In the genomic region with DNA sequence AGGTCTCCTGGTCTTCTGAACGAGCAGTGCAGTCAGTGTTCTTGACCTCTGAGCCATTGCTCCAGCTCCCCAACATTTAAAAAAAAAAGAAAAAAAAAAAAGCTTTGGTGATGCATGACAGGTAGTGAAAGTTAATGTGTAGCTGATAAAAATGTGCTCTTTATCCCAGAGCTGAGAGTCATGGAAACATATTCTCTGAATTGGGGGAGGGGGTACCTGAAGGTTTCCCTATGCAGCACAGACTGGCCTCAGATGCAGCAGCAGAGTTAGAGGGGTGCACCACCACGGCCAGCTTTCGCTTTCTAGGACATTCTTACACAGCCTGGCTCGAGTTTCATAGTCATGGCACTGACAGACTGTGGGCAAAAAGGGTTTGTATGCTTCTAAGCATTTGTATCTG, we compare ENCODE assay signal across 8 mouse cellular contexts.
DNase-seq lines count a peak whose midpoint lies in the region; ATAC-seq and TF ChIP-seq lines count a peak whose summit lies in the region.

No protein-coding gene starts in this region.

- H3K4me3 ChIP-seq in heart, embryonic 12.5 days: no peak overlapping the region
- no peak overlapping the region for H3K4me3 ChIP-seq in thymus, adult 2 months (ENCODE audit: control insufficient read depth, insufficient read depth, low read length)
- H3K4me3 ChIP-seq in liver, embryonic 11.5 days (ENCODE audit: low read depth, low read length): no peak overlapping the region

- 74% methylated on average over 4 of the region's 4 CpGs for WGBS in heart, embryonic 12.5 days
- 28% methylated on average over 4 of the region's 4 CpGs for WGBS in thymus, adult 2 months
- 61% methylated on average over 4 of the region's 4 CpGs for WGBS in liver, embryonic 11.5 days

- H3K36me3 ChIP-seq in heart, embryonic 12.5 days: 0 out of 2 replicates have a peak, but pooled peaks cover 3% of the 10 kb centered on the region
- no peaks in the 10 kb centered on the region for H3K36me3 ChIP-seq in thymus, adult 2 months (ENCODE audit: control insufficient read depth, insufficient read depth, low read length)
- H3K36me3 ChIP-seq in liver, embryonic 11.5 days (ENCODE audit: control insufficient read depth, insufficient read depth, low read length): peaks cover 5% of the 10 kb centered on the region; the same call in 1 of the 2 replicates

- no peak for TF ChIP-seq POLR2A in thymus, adult 2 months (IDR thresholded peaks at IDR 0.05; ENCODE audit: control insufficient read depth, extremely low read depth, insufficient read depth, low read length, poor library complexity)

- H3K9ac ChIP-seq in heart, embryonic 12.5 days: no peak overlapping the region
- H3K9ac ChIP-seq in liver, embryonic 11.5 days (ENCODE audit: low read depth, low read length): no peak overlapping the region

- no peaks in the 10 kb centered on the region for H3K9me3 ChIP-seq in heart, embryonic 12.5 days (replicated peaks)
- H3K9me3 ChIP-seq in liver, embryonic 11.5 days (ENCODE audit: control insufficient read depth, low read length): no peaks in the 10 kb centered on the region

- TF ChIP-seq CTCF in thymus, adult 2 months (IDR thresholded peaks at IDR 0.05; ENCODE audit: borderline replicate concordance, control insufficient read depth, extremely low read depth, insufficient read depth, low read length, poor library complexity): no peak

- H3K27ac ChIP-seq in heart, embryonic 12.5 days (ENCODE audit: poor library complexity, severe bottlenecking): peak overlapping the region; percentile 88
- H3K27ac ChIP-seq in thymus, adult 2 months (ENCODE audit: control insufficient read depth, insufficient read depth, low read length): peak overlapping the region; percentile 69
- H3K27ac ChIP-seq in liver, embryonic 11.5 days (ENCODE audit: low read depth, low read length): peak overlapping the region; percentile 84

- no peak for ATAC-seq in heart, embryonic 12.5 days (ENCODE audit: insufficient number of reproducible peaks, low FRiP score)
- ATAC-seq in liver, embryonic 11.5 days (replicated peaks; ENCODE audit: low FRiP score): no peak

- H3K4me2 ChIP-seq in heart, embryonic 12.5 days: no peak overlapping the region
- H3K4me2 ChIP-seq in liver, embryonic 11.5 days: peak overlapping the region; percentile 35

- no peak for DNase-seq in heart, adult 8-10 months (ENCODE audit: low spot score)
- no peak for DNase-seq in thymus, adult 2 months
- no peak for DNase-seq in thymus, postnatal 25 days
- no peak for DNase-seq in liver, embryonic 11.5 days (ENCODE audit: low spot score)
- no peak for DNase-seq in adrenal gland, postnatal 4 days (ENCODE audit: low spot score in 2 of 2)
- DNase-seq in cerebellum, adult 8-10 months: no peak
- DNase-seq in cerebellum, postnatal 36 days: no peak

- H3K4me1 ChIP-seq in heart, embryonic 12.5 days (replicated peaks): peaks cover 89% of the 10 kb centered on the region
- peaks cover 91% of the 10 kb centered on the region for H3K4me1 ChIP-seq in thymus, adult 2 months (replicated peaks; ENCODE audit: control insufficient read depth, insufficient read depth, low read length)
- H3K4me1 ChIP-seq in liver, embryonic 11.5 days (replicated peaks; ENCODE audit: control insufficient read depth, insufficient read depth, low read length): peaks cover 63% of the 10 kb centered on the region

- no peaks in the 10 kb centered on the region for H3K27me3 ChIP-seq in heart, embryonic 12.5 days (replicated peaks)
- no peaks in the 10 kb centered on the region for H3K27me3 ChIP-seq in thymus, adult 2 months (ENCODE audit: control insufficient read depth, insufficient read depth, low read length)
- no peaks in the 10 kb centered on the region for H3K27me3 ChIP-seq in liver, embryonic 11.5 days (replicated peaks; ENCODE audit: control insufficient read depth, insufficient read depth, low read length)
